Mouse (Mus musculus): ENCODE results near the gene Spint3. TPM values are rescaled to one million over a fixed set of nuclear protein-coding genes. Genes with fewer than 3 reads are reported as not detected.
"Not testable (repeated sequence)": the region's sequence is repeated elsewhere in the genome, so short reads cannot be mapped to it uniquely, and the experiment has no call there.

Spint3 gene
- not detected in 2 replicates for polyA plus RNA-seq (2015; fragmentation: Nextera tagmentation; extraction: Ambion mirVana)

- not testable (repeated sequence) for H3K36me3 ChIP-seq (replicated peaks); H3K9me3 ChIP-seq; H3K9ac ChIP-seq; ATAC-seq (replicated peaks); H3K27me3 ChIP-seq (replicated peaks); H3K4me3 ChIP-seq; H3K4me2 ChIP-seq; H3K4me1 ChIP-seq; H3K27ac ChIP-seq
- WGBS = 90% methylated on average over 6 of the region's 6 CpGs
Observed at GRCm38 (mm10) chr2:164573359-164573758, at the start of gene Spint3. Gene Spint3, minus strand, starts transcription at chr2:164573459.

DNA sequence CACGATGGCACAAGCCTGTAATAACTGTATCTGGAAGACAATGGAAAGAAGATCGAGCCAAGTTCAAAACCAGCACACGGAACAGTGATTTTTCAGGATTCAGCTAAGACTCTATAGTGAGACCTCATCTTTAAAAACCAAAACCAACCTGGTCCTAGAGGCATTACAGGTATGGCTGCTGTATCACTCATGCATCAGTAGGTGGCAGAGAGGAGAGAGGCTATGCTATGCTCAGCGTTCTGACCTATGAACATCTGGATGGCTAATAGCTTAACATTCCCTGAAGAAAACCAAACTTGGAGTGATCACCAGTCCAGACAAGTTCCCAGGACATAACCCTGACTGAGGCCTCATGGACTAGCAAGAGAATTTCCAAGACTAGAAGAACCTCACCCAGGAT is 48.5 kb upstream of the Spint3 start:
- H3K9me3 ChIP-seq = no peaks in the 10 kb centered on the region
- no peak overlapping the region for H3K9ac ChIP-seq
- H3K27ac ChIP-seq = no peak overlapping the region
- H3K4me3 ChIP-seq = no peak overlapping the region
- H3K27me3 ChIP-seq (replicated peaks) = no peaks in the 10 kb centered on the region
- no peaks in the 10 kb centered on the region for H3K36me3 ChIP-seq (replicated peaks)
- no peak overlapping the region for H3K4me2 ChIP-seq
- H3K4me1 ChIP-seq = no peaks in the 10 kb centered on the region
- no peak for ATAC-seq (replicated peaks)
- 85% methylated on average over 4 of the region's 4 CpGs for WGBS

GRCm38 (mm10) chr2:164619050-164619449 is 45.8 kb upstream of the Spint3 start:
- Histone ChIP-seq H3K9me3 (no peaks in the 10 kb centered on the region), H3K9ac (no peak overlapping the region), H3K4me1 (no peaks in the 10 kb centered on the region), H3K36me3 (replicated peaks) (no peaks in the 10 kb centered on the region), H3K4me2 (no peak overlapping the region), H3K27ac (no peak overlapping the region), H3K27me3 (replicated peaks) (no peaks in the 10 kb centered on the region), H3K4me3 (no peak overlapping the region)
- 83% methylated on average over 5 of the region's 5 CpGs for WGBS
- no peak for ATAC-seq (replicated peaks)

DNA sequence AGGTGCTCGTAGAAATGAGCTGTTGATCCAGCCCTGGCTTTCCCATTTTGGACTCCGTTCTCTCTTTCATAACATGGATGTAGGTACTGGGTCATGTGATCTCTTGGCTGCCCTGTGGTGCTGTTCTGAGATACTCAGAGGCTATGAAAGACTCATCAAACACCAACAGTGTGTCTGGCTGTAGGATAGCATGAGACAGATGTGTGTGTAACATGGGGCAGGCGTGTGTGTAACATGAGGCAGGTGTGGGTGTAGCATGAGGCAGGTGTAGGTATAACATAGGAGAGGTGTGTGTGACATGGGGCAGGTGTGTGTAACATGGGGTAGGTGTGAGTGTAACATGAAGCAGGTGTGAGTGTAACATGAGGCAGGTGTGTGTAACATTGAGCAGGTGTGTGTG is 42.1 kb upstream of the Spint3 start:
- no peak for ATAC-seq (replicated peaks)
- 90% methylated on average over 3 of the region's 3 CpGs for WGBS
- Histone ChIP-seq H3K9ac (no peak overlapping the region), H3K27me3 (replicated peaks) (no peaks in the 10 kb centered on the region), H3K9me3 (no peaks in the 10 kb centered on the region), H3K27ac (no peak overlapping the region), H3K4me1 (no peaks in the 10 kb centered on the region), H3K4me3 (no peak overlapping the region), H3K4me2 (no peak overlapping the region), H3K36me3 (replicated peaks) (no peaks in the 10 kb centered on the region)

DNA sequence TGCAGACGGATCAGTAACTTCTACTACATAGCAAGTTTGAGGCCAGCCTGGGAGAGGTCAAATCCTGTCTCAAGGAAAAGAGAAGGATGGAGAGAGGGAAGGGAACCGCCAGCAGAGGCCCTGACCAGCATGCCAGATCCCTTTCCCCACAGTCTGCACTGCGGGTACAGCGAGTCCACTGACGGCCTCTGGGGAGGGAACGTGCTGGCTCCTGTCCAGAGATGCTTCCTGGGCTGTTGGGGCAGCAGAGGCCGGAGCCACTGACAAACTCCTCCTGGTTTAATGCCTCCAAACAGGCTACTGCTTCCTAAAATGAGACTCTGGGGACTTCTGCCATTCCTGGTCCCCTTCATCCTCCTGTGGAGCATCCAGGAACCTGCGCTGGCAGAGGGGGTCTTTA is 40.2 kb upstream of the Spint3 start, which contains the start of the genes Wfdc6b and Wfdc8:
Gene Wfdc6b (plus strand): TSS at position 52 of the 400 bp plus-strand sequence.
Gene Wfdc8 (minus strand): TSS at position 156 of the 400 bp plus-strand sequence.
- not testable (repeated sequence) for H3K36me3 ChIP-seq (replicated peaks); H3K4me1 ChIP-seq; H3K27me3 ChIP-seq (replicated peaks); ATAC-seq (replicated peaks); H3K4me3 ChIP-seq; H3K4me2 ChIP-seq; H3K9ac ChIP-seq; H3K9me3 ChIP-seq; H3K27ac ChIP-seq
- WGBS = 55% methylated on average over 8 of the region's 8 CpGs

DNA sequence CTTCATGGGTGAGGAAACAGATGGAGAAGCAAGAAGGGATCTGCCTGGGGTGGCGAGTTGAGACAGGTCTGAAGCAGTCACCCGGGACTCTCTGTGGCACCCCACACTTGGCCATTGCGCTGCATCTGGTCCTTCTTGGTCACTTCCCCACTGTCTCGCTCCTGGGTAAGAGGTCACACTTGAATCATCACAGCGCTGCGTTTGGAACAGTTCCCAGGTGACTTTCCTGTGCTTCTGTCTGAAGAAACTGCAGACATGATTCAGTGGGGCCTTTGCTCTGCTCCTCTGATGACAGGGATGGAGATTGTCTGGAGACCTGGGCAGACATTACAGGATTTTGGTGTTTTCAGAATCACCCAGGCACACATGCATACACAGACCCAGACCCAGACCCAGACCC is 35.5 kb upstream of the Spint3 start:
- no peaks in the 10 kb centered on the region for H3K9me3 ChIP-seq
- WGBS = 82% methylated on average over 6 of the region's 6 CpGs
- no peak overlapping the region for H3K4me2 ChIP-seq
- H3K27ac ChIP-seq = no peak overlapping the region
- H3K4me3 ChIP-seq = no peak overlapping the region
- H3K9ac ChIP-seq = no peak overlapping the region
- no peaks in the 10 kb centered on the region for H3K4me1 ChIP-seq
- H3K27me3 ChIP-seq (replicated peaks) = no peaks in the 10 kb centered on the region
- no peak for ATAC-seq (replicated peaks)
- no peaks in the 10 kb centered on the region for H3K36me3 ChIP-seq (replicated peaks)

DNA sequence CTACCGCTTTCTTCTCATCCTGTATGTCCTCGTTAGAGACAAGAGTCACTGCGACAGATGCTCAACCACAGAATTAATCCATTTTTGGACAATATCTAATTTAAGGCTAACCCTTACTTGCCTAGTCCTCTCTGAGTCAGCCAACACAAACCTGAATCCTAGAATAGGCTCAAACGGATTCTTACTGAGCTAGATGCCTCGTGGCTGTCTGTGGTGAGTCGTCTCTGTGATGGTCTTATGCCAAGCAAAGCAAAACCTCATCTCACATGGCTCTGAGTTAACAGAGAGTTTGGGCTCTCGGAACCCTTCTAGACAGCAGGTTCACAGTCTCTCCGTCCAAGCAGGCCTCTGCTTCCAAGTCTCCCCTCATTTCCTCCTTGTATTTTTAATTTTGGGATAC is 31.2 kb upstream of the Spint3 start:
- no peaks in the 10 kb centered on the region for H3K27me3 ChIP-seq (replicated peaks)
- no peak overlapping the region for H3K9ac ChIP-seq
- H3K27ac ChIP-seq = no peak overlapping the region
- no peak overlapping the region for H3K4me2 ChIP-seq
- no peak overlapping the region for H3K4me3 ChIP-seq
- H3K9me3 ChIP-seq = no peaks in the 10 kb centered on the region
- no peaks in the 10 kb centered on the region for H3K36me3 ChIP-seq (replicated peaks)
- 90% methylated on average over 8 of the region's 8 CpGs for WGBS
- no peaks in the 10 kb centered on the region for H3K4me1 ChIP-seq
- no peak for ATAC-seq (replicated peaks)

- Histone ChIP-seq H3K4me2 (no peak overlapping the region), H3K4me3 (no peak overlapping the region), H3K27me3 (replicated peaks) (no peaks in the 10 kb centered on the region), H3K4me1 (no peaks in the 10 kb centered on the region), H3K9me3 (no peaks in the 10 kb centered on the region), H3K9ac (no peak overlapping the region), H3K27ac (no peak overlapping the region), H3K36me3 (replicated peaks) (no peaks in the 10 kb centered on the region)
- 94% methylated on average over 3 of the region's 3 CpGs for WGBS
- ATAC-seq (replicated peaks) = no peak
Observed at GRCm38 (mm10) chr2:164603482-164603881, 30.2 kb upstream of the Spint3 start.

GRCm38 (mm10) chr2:164600179-164600578 is 26.9 kb upstream of the Spint3 start:
- Histone ChIP-seq H3K9ac (no peak overlapping the region), H3K27me3 (replicated peaks) (no peaks in the 10 kb centered on the region), H3K27ac (no peak overlapping the region), H3K4me1 (no peaks in the 10 kb centered on the region), H3K4me2 (no peak overlapping the region), H3K36me3 (replicated peaks) (no peaks in the 10 kb centered on the region), H3K4me3 (no peak overlapping the region), H3K9me3 (no peaks in the 10 kb centered on the region)
- 63% methylated on average over 3 of the region's 3 CpGs for WGBS
- no peak for ATAC-seq (replicated peaks)

- H3K4me2 ChIP-seq = no peak within 1 kb of the TSS
- H3K27ac ChIP-seq = no peak within 1 kb of the TSS
- no peak within 1 kb of the TSS for H3K4me3 ChIP-seq
- no peaks in the 10 kb centered on the region for H3K9me3 ChIP-seq
- no peaks in the 10 kb centered on the region for H3K4me1 ChIP-seq
- no peak for ATAC-seq (replicated peaks)
- WGBS = 78% methylated on average over 4 of the region's 4 CpGs
- no peaks in the 10 kb centered on the region for H3K27me3 ChIP-seq (replicated peaks)
- H3K9ac ChIP-seq = no peak within 1 kb of the TSS
- no peaks in the 10 kb centered on the region for H3K36me3 ChIP-seq (replicated peaks)
Observed at GRCm38 (mm10) chr2:164593494-164593893, 20.2 kb upstream of the Spint3 start, which contains the start of gene Eppin. Gene Eppin, minus strand, starts transcription at chr2:164593594.

GRCm38 (mm10) chr2:164592014-164592413 is 18.8 kb upstream of the Spint3 start:
- Histone ChIP-seq H3K27me3 (replicated peaks) (no peaks in the 10 kb centered on the region), H3K9me3 (no peaks in the 10 kb centered on the region), H3K4me2 (no peak overlapping the region), H3K4me1 (no peaks in the 10 kb centered on the region), H3K9ac (no peak overlapping the region), H3K4me3 (no peak overlapping the region), H3K27ac (no peak overlapping the region), H3K36me3 (replicated peaks) (no peaks in the 10 kb centered on the region)
- no peak for ATAC-seq (replicated peaks)
- 8% methylated on average over 4 of the region's 4 CpGs for WGBS

DNA sequence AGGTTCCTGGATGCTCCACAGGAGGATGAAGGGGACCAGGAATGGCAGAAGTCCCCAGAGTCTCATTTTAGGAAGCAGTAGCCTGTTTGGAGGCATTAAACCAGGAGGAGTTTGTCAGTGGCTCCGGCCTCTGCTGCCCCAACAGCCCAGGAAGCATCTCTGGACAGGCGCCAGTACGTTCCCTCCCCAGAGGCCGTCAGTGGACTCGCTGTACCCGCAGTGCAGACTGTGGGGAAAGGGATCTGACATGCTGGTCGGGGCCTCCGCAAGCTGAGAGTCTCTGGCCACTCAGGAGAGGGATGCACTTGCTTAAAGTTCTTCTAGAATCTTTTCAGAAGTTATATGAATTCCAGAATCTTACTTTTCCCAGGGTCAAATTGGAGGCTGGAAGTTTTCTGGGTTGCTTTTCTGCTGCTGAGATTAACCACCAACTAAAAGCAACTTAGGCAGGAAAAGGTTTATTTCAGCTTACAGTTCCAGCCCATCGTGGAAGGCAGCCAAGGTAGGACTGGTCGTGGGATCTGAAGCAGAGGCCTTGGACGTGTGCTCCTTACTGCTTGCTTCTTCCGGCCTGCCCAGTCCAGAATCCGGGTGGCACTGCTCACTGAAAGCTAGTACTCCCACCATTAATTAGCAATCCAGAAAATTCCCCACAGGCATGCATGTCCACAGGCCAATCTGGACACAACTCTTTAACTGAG is 11.9 kb upstream of the Spint3 start, which contains the start of gene Wfdc6a:
Gene Wfdc6a (minus strand): TSS at position 423 of the 701 bp plus-strand sequence.
- not testable (repeated sequence) for H3K9ac ChIP-seq; H3K4me2 ChIP-seq; H3K36me3 ChIP-seq (replicated peaks); H3K27me3 ChIP-seq (replicated peaks); H3K9me3 ChIP-seq; H3K4me3 ChIP-seq; H3K4me1 ChIP-seq; ATAC-seq (replicated peaks); H3K27ac ChIP-seq
- 59% methylated on average over 13 of the region's 13 CpGs for WGBS

GRCm38 (mm10) chr2:164567460-164567859 is 5.8 kb downstream of the Spint3 start:
- Histone ChIP-seq H3K4me1 (peaks cover 16% of the 10 kb centered on the region), H3K9ac (no peak overlapping the region), H3K9me3 (no peaks in the 10 kb centered on the region), H3K4me3 (no peak overlapping the region), H3K4me2 (no peak overlapping the region), H3K27ac (no peak overlapping the region), H3K27me3 (replicated peaks) (peaks cover 9% of the 10 kb centered on the region), H3K36me3 (replicated peaks) (no peaks in the 10 kb centered on the region)
- 89% methylated on average over 5 of the region's 5 CpGs for WGBS
- no peak for ATAC-seq (replicated peaks)

Data from midbrain, embryonic 15.5 days (tissue).